Mouse (Mus musculus): ENCODE measurements at regions not wholly inside any gene's neighbourhood (a gene's known extent, or its start where the extent isn't known, plus 50 kb on each side); places are given as distances from the start of the nearest gene placed in this dataset.
A peak's percentile ranks its signal among the peaks of the same experiment; 100 is the strongest.
"Not testable (repeated sequence)": the region's sequence is repeated elsewhere in the genome, so short reads cannot be mapped to it uniquely, and the experiment has no call there.

- peak; percentile 67 for DNase-seq
Measured at GRCm38 (mm10) chr15:24588943-24589342, 824.6 kb downstream of the Basp1 start.

DNA sequence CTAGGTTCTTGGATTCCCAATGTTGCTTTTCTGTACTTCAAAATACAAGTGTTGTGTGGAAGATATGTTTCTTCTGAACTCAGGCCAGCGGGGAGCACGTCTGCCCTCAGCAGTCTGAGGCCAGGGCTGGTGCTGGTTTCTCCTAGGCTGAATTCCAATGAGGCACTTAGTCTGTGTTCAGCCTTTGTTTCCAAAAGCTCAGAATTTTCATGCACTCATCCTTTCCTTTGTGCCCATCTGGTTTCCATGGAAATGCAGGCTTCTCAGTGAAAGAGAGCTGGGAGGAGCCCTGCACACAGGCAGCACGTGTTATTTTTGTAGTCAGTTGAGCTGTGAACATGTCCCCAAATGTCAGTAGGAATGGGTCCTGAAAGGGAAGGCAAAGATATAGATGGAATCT, 846.6 kb downstream of the Basp1 start:
- DNase-seq: no peak

- DNase-seq: no peak
Measured at GRCm38 (mm10) chr15:24556806-24557205, 856.8 kb downstream of the Basp1 start.

GRCm38 (mm10) chr15:24550108-24550507, 863.5 kb downstream of the Basp1 start:
- DNase-seq: no peak

GRCm38 (mm10) chr15:24530065-24530464, 883.5 kb downstream of the Basp1 start:
- DNase-seq: no peak

DNA sequence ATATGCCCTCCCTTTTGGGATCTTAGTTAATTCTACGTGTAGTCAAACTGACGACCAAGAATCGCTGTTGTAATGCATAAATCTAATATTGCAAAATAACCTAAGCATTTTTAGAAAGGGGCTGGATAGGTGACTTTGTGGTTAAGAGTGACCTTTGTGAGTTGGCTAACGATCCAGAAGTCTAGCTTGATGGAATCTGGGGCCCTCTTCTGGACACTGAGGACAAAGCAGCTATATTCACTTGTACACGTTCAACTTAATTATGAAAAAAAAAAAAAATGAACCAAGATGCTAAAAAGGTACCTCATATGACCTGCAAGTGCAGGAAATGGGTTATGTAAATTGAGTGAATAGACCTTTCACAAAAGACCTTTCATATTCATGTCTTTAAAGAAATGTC, 886.2 kb downstream of the Basp1 start:
- no peak for DNase-seq

DNA sequence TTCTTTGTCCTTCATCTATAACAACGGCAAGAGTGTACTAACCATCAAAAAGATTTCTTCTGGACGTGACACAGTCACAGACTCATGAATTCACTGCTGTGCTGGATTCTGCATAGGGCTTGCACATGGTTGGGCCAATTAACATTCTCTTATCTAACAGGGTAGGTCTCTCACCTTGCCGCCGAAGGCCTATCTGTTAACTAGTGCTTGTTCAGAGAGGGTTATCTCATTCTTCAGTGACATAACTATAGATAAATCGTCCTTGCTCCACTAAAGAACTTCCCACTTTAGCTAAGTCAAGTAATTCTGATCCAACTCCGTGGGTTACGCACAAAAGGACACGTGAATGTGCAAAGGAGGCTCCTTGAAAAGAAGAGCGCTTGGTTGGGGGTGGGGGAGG, 899.6 kb downstream of the Basp1 start:
- no peak for DNase-seq

DNA sequence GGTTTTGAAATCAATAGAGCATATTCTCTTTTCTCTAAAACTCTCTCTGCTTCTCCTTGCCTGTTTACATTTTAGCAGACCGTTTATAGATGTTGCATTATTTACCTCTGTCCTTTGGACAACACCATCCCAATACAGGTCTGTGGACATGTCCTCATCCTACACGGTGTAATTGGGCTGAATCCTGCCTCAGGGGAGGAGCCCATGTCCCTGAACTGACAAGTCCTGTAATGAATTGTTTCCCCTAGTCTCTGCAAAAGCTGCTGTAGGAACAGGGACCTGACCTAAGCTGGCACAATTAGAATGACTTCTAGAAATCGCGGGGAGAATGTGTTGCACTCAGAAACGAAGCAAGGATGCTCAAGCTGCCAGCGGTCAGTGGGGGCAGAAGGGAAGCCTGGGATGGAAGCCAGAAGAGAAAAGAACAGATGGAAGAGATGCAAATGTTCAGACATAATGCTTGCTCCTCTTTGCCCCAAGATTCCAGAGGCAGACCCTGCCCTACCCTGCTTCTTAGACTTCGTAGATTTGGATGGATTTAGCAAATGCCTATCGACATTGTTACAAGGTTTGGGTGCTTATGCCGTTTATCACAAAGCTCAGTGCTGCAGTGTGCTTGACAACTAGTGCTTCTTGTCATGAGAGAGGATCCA, 911.5 kb downstream of the Basp1 start:
- DNase-seq: no peak

- no peak for DNase-seq
Measured at GRCm38 (mm10) chr15:24486235-24486634, 927.3 kb downstream of the Basp1 start.

DNA sequence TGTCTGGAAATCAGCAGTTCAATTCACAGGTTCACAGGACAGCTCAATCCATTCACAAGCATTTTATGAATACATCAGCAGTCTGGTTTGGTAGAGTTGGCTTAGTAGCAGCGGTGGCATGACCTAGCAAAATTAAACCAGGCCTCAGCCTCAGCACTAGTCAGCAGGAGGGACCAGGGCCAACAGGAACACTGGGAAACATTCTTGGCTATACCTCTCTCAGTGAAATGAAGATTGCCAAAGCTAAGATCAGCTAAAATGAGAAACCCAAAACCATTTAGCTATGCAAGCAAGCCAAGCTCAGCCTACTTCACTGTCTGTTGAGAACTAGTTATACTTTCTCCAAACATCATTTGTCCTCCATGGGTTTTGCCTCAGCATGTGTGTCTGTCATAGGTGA, 945.3 kb downstream of the Basp1 start:
- DNase-seq: no peak

GRCm38 (mm10) chr15:24457726-24458125, 955.8 kb downstream of the Basp1 start:
- no peak for DNase-seq

DNA sequence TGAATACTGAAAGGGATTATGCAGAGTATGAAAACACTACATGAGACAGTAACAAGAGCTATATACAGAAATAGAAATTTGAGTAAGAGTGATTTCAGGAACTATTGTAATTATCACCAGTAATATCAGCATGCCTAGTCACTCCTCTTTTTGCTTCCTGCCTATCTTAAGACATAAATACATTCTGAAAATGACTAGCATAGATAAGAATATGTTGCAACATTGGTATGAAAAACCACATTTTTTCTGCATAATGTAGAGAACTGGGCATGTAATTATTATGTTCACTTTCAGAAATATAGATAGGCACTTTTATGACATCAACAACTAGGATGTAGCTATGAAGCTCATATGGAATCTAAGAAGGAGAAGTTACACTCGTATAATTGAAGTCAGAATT, 980.5 kb downstream of the Basp1 start:
- DNase-seq: no peak

- DNase-seq: no peak
Measured at GRCm38 (mm10) chr15:24429154-24429553, 984.4 kb downstream of the Basp1 start.

DNA sequence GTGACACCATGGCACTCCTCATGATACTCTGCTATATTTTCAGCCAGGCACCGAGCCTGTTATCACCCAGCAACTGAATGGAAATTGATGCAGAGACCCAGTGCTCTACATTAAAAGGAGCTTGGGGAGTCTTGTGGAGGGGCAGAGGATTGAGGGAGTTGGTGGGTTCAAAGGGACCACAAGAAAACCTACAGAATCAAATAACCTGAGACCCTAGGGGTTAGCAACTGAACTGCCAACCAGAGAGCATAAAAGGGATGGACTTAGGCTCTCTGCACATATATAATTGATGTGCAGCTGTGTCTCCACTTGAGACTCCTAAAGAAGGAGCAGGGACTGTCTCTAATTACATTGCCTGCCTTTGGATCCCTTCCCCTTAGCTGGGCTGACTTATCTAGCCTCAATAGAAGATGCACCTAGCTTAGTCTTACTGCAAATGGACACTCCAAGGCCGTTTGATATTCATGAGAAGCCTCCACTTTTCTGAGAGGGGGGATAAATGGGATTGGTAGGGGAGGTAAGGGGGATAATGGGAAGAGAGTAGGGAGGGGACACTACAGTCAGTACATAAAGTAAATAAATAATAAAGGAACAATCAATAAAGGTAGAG, 991.1 kb downstream of the Basp1 start:
- no peak for DNase-seq

DNA sequence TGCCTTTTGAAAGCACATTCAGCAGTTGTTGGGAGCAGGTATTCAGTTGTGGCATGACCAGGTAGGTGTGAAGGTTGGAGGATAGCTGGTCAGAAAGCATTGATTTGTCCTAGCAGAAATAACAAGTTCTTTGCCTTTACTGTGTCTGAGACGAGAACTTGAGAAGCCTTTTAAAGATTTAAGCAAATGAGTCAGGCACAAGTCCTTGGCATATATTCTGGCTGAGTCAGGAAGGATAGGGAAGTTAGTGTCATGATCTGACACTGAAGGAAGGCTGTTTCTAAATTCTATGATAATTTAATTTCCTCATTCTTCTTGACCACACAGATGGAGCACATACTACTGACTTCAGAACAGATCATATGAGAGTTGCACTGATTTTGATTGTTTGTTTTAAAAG, 993.8 kb downstream of the Basp1 start:
- no peak for DNase-seq

DNA sequence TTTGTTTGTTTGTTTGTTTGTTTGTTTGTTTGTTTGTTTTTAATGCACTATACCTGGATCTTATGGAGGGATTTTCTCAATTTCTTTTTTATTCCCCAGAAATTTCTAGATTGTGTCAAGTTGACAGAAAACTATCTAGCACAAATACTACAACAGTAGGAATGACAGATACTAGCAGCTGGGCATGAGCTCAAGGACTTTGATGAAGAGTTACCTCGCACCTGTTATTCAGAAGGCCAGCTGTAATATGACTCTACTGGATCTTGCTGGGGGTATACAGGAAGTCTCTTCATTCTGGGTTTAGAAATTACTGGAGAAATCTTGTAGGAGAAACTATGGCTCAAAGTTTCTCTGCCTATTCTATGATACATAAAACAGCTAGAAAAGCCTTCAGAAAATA, 994.4 kb downstream of the Basp1 start:
- no peak for DNase-seq

DNA sequence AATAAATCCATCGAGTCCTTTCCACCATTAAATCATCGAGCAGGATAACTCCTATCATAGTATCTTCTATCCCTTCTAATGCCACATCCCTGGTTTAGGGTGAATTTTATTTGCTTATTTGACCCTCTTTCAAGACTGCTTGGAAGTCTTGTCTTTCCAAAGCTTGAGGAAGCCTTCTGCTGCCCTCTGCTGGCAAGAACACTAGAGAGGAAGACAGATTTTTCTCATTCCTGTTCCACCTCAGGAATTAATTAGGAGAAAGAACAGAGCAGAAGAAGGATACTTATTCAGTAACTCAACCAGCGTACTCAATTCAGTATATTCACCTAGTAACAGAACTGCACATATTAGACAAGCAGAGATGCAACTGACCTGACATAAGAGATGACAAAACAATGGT, 1005.9 kb downstream of the Basp1 start:
- peak; percentile 65 for DNase-seq

DNA sequence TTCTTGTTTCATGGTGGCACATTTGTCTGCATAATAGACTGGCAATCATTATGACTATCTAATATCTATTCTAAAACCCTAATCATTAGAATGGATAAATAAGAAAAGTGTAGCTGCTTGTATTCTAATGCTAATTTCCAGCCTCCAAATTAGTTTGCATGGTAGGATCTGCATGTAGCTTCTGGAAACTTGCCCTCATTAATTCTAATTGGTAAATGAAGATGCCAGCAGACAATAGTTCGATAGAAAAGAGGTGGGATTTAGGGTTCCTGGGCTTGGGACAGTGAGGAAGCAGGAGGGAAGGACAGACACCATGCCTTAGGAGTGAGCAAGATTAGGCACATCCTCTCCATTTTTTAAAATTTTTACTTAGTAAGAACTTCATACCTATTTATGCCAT, 1008.3 kb downstream of the Basp1 start:
- no peak for DNase-seq

DNA sequence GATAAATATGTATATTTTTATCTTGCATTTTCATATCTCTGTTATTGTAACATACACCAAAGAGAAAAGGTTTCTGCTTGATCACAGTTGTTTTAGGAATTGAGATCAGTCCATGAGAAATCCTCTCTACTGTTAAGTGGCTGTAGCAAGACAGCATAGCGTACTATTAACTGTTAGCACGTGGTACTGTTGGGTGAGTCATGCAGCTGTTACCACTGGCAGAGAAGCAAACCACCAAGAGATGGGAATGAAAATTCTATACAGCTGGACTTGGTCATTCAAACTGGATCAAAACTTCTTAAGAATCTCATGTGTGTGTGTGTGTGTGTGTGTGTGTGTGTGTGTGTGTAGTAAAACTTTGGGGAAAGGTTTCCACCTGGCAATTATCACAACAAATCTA, 1013.5 kb downstream of the Basp1 start:
- no peak for DNase-seq

DNA sequence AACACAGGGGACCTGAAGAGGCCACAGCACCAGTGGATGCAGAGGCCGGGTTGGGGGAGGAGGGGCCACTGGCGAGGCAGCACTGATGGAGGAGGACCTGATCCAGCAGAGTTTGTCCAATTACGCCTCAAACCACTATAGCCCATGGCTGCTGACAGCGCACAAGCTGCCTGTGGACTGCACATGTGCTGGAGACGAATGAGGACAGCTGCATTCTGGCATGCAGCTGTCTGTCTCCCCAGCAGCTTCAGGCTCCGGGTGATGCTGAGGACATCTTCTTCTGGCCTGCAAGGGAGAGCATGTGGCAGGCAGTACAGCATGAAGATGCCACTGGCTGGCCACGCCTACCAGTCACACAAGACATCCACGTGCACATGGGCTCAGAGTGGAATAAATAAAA, 1055.2 kb downstream of the Basp1 start:
- peak; percentile 3 for DNase-seq

DNA sequence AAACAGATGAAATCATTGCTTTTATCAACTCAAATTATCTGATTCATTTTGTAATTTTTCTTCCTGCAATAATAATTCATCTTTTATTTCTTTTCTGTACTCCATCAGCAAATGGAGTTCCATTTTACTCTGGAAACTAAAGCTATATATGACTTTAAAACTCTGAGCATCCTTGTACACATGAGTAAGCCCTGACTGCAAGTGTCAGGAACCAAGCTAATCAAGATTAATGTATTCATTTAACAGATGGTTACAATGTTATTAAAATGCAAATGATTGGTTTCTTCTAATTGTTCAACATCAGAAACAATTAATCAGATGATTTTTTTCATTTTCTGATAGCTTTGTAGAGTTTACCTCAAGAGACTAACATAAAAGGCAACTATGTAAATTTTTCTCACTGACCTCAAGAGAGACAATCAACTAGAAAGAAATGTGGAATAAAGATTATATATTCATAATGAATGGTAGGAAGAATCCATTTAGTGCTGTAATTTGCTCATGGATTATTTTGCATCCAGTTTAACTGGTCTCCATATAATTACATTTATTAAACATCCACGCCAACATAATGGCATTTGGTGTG, 1064.5 kb downstream of the Basp1 start:
- no peak for DNase-seq

- not testable (repeated sequence) for DNase-seq
Measured at GRCm38 (mm10) chr15:24335876-24336275, 1077.7 kb downstream of the Basp1 start.

- not testable (repeated sequence) for DNase-seq
Measured at GRCm38 (mm10) chr15:24303123-24303522, 1110.4 kb downstream of the Basp1 start.

DNA sequence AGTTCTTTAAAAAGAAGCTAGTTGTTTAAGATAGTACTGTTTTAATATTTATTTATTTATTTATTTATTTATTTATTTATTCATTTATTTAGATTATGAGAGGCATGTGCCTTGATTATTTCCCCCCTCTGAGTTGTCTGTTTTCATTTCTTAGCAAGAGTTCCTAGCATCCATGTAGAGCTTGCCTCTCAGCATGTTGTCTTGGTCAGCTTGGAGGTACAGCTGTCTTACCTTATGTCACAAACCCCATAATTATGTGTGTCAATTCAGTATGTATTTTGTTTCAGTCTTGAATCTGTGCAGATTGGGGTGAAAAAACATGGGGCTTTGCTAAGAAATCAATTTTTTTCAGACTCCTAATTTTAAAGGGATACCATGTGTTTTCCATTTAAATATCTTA, 1116.3 kb downstream of the Basp1 start:
- DNase-seq: no peak

GRCm38 (mm10) chr15:24296798-24297197, 1116.8 kb downstream of the Basp1 start:
- no peak for DNase-seq

Data from kidney, postnatal 10 days (tissue).